Mouse (Mus musculus) G1E (cell line): ENCODE measurements around the gene Tmco3.

Experiments
- CTCF ChIP-seq: IDR thresholded peaks from 2 replicates; pipeline ENCODE4 v1.5.1; 2012; ENCODE audit warnings: low read depth, low read length, inconsistent platforms, mixed read lengths
- GATA1 ChIP-seq: IDR thresholded peaks from 2 replicates; pipeline ENCODE4 v1.6.1; 2012; ENCODE audit warnings: borderline replicate concordance, low read length, inconsistent platforms, mixed read lengths
- POLR2AphosphoS5 ChIP-seq: IDR thresholded peaks from 2 replicates; pipeline ENCODE4 v1.6.1; 2012; ENCODE audit warnings: low read depth, low read length, inconsistent platforms; ENCODE audit not compliant: insufficient replicate concordance
- TAL1 ChIP-seq: conservative IDR thresholded peaks from 2 replicates; pipeline ENCODE4 v1.6.1; 2012; ENCODE audit warnings: low read depth, low read length, inconsistent platforms, mixed read lengths

DNA sequence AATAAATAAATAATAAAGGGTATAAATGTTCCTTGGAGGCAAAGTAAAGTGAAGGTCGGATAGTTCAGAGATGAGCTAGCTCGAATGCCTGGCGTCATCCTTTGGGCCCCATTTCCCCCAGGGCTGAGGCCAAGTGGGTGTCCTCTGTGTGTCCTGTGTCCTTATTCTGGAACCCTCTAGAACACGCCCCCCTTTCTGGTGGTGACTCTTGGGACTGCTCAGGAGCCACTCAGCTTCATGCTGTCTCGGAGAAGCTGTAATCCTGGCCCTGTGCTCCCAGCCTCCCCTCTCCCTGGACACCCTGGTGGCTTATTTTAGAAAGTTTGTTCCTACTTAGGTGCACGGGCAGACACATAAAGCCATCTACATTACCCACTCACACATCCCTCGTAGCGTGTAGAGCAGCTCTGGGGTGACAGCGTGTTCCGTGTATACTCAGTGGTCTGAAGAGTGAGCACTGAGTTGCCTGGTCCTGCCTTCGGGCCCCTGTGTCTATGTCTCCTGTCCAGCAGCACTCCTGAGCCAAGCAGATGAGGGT is 43.6 kb upstream of the Tmco3 start:
- TF ChIP-seq CTCF (no peak), GATA1 (no peak), TAL1 (no peak), POLR2AphosphoS5 (no peak)
